Mouse (Mus musculus): ENCODE data around the gene Lbp. TPM values are rescaled to one million over a fixed set of nuclear protein-coding genes. Genes with fewer than 3 reads are reported as not detected.
A peak's percentile ranks its signal among the peaks of the same experiment; 100 is the strongest.

Gene Lbp
- 3.2 and 4.9 TPM in 2 replicates for polyA plus RNA-seq (2015; fragmentation: Nextera tagmentation; extraction: Ambion mirVana)

DNA sequence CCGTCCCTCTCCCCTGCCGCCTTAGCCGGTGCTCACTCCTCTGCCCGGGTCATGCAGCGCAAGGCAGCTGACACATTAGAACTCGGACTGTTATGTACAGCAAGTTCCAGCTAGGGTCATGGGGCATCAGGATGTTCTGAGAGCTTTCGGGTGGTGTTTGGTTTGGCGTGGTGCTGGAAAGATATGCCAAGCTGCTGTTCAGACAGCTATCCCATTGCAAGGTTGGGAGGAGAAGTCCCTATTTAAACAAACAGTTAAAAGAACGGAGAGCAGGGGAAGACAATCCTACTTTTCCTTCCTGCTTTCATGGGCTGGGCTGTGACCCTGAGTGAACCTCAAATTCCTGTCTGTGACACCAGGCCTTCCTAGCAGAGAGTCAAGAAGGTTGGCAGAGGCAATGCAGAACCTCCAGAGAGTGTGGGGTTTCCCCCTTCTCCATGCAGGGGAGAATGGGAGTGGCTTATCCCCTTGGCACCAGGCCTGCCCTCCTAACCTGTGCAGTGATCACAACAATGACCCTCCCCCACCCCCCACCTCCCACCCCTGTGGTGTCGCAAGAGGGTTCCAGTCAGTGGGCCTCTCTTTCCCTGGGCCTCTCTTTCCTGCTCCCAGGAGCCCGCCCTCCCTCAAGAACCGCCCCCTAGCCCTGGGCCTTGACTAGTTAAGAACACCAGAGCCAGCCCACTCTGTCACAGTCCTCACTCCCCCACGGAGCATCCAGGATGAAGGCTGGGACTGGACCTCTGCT lies at the start of gene Lbp:
Gene Lbp, plus strand, starts transcription at position 546 of the 748 bp plus-strand sequence.
- no peak for DNase-seq (ENCODE audit: low spot score)

DNA sequence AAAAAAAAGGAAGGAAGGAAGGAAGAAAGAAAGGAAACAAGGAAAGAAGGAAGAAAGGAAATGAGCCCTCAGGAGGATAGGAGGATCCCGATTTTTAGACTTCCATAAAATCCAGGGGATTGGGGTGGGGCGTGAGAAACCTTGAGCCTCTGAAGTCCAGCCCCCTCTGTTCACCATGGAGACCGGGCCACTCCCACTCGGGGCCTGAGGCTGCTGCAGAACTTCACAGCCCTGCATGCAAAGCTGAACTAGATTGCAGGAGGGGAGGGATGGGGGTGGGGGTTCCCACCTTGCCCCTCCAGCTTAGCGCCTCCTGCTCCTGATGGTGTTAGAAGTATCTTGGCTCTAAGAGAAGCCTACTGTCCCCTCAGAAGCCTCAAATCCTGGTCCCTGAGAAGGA lies 49.4 kb upstream of the Lbp start:
- DNase-seq (ENCODE audit: low spot score): no peak

DNA sequence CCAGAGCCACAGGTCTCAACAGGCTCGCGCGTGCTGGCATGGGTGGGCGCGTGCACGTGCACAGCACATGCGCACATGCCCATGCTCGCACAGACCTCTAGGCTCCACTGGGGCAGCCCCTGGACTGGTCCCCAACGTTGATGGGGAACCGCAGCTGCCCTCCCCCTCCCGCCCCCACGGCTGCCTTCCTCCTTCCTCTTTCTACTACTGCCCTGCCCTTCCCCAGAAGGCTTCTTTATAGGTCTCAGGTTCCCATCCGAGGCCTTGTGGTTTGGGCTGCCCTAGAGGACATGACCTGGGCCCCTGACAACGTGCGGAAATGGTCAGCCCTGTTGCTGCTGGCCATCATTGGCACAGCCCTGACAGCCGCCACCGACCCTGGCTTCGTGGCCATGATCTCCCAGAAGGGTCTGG lies 48.3 kb upstream of the Lbp start, which contains the start of gene Bpi:
Gene Bpi, plus strand, starts transcription at position 90 of the 414 bp plus-strand sequence.
- peak; percentile 13 for DNase-seq (ENCODE audit: low spot score)

DNA sequence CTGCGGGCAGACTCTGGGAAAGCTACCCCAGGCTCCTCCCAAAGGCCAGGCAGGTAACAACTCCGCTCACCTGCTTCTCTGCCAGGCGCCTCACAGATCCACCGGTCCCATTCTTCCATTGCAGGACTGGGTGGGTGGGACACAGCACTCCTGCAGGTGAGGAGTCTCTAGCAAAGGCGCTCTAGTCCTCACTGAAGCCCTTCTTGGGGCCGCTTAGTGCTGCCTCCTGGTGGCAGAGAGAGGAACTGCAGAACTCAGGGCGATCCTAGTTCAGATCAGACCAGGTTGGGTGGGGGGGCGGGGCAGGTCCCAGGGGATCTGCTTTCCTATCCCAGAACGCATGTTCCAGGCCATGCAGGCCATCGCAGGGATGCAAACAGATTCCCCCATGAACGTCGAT lies 47.5 kb upstream of the Lbp start:
- peak; percentile 81 for DNase-seq (ENCODE audit: low spot score)

DNA sequence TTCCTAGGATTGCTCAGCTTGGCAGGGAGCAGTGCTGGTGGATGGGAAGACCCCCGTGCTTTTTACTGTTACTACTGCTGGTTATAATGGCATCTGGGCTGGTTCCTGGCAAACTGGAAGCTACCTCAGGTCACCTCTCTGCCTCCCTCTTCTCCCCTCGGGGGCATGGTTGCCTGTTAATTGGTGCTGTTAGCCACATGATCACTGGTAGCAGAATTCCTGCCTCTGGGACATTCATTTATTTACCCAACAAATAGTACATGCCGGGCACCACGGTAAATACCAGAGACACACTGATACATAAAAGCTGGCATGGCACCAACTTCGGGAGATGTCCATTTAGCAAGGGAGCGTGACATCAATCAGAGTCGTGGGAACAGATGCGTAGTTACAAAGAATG lies 46.8 kb upstream of the Lbp start:
- no peak for DNase-seq (ENCODE audit: low spot score)

DNA sequence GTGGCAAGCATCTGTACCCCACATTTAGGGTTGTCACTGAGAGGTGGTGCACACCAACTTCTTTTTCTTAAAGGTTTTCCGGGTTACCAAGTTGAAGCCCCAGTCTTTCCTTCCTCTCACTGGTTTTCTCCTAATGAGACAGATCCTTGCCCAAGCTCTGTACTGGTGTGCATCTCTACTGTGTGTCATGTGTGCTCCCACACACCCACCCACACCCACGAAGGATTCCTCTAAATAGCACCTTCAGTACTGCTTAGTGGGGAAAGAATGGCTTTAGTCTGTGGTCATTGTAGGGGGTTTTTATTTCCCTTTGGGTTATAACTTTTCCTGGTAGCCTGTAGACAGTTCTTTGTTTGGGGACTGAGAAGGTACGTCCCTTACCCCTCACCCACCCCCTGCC lies 41.4 kb upstream of the Lbp start:
- DNase-seq (ENCODE audit: low spot score): no peak

DNA sequence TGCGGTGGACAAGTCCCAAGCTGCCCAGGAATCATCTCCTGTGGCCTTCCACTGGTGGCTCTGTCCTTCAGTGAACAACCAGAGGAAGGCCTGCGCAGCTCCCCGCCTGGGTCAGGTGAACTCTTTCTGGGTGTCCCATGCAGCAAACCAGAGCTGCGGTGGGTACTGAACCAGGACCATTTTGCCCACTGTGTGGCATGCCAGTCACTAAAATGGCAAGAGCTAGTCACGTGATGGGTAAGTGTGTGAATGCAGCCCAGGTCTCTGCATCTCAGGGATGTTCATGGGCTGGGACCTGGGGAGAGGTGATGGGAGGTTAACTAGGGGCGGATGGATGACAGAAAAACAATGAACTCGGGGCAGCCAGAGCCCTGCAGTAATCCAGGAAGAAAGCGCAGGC lies 36.3 kb upstream of the Lbp start:
- DNase-seq (ENCODE audit: low spot score): no peak

DNA sequence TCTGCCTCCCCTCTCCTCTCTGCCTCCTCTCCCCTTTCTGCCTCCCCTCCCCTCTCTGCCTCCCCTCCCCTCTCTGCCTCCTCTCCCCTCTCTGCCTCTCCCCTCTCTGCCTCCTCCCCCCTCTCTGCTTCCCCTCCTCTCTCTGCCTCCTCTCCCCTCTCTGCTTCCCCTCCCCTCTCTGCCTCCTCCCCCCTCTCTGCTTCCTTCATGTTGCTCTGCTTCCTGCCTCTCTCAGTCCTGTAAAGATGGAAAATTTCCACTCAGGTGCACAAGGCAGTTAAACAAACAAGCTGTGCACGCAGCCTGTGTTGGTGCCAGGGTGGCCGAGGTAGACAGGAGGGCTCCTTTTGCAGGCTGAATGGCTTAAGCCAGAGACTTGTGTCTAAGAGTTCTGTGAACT lies 32.6 kb upstream of the Lbp start:
- peak; percentile 53 for DNase-seq (ENCODE audit: low spot score)

DNA sequence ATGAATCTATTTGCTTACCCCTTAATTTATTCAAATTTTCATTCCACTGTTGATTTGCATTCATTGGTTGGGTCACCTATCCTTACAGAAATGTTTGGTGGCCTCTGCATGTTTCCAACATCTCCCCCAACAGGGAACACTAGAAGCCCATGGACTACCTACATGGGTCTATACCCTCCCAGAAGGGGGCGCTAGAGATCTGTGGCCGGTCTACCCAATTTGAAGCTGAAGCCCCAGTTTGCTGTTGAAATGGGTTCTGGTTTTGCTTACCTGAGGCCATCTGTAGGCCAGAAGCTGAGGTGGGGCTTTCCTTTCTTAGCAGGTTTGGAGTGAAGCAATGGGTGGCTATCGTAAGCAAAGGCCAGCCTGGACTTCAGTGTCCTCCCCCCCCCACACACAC lies 30.9 kb upstream of the Lbp start:
- no peak for DNase-seq (ENCODE audit: low spot score)

DNA sequence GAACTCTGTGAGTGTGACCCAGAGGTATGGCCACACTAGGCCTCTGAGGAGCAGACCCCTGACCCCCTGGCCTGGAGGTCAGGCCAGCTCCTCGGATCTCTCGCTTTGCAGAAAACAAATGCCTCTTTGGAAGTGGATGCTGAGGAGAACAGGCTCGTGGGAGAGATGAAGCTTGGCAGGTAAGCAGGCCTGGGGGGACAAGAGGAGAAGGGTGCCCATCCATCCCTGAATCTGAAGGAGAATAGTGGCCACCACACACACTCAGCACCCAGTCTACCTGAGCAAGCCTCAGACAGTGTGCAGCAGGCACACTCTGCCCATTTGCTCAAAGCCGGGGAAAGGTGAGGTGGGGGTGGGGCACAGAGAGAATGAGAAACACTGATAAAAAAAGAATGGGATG lies 30.5 kb upstream of the Lbp start:
- DNase-seq (ENCODE audit: low spot score): no peak

DNA sequence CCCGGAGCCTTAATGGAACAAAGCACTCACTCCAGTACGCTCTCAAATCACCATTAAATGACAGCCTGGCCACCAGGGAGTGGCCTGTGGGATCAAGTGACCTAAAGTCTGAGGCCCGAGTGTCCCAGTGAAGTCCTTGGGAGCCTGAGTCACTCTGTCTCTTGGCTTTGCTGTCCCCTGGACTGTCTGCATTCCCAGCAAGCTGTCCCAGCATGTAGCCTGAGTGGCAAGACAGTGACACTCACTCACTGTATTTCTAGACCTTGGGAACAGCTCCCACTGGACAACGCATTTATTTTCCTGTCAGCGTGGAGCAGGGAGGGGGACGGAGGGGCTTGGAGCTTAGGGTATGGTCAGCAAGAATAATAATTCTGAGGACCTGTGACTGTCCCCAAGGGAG lies 29.8 kb upstream of the Lbp start:
- no peak for DNase-seq (ENCODE audit: low spot score)

DNA sequence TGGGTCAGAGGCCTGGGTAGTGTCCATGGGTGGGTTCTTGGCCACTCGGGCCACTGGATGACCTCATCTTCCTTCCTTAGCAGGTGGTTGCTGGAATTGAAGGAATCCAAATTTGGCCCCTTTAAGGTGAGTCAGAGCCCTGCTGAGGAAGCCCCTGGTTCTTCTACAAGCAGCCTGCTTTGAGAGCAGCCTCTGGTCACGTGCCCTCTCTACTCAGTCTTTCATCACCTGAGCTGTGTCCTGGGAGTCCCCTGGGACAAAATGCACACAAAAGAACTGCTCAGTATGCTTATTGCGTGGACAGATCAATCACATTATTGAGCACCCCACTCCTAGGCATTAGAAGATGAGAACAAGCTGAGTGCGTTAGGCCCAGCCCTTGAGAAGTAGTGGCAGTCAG lies 29.4 kb upstream of the Lbp start:
- DNase-seq (ENCODE audit: low spot score): no peak

DNA sequence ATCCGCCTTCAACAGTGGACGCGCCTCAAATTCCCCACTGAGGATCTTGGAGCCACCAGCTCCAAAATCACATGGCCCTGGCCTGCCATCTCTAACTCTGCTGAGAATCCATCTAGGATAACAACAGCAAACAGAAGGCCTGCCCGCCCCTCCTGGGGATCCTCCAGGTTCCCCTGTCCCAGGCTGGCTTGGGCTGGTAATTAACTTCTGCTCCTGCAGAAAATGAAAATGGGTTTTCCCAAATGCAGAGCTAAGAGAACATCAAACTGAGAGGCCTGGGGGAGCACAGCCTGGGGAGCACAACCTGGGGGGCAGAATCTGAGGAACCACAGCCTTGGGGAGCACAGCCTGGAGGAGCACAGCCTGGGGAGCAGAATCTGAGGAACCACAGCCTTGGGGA lies 26.6 kb upstream of the Lbp start:
- no peak for DNase-seq (ENCODE audit: low spot score)

DNA sequence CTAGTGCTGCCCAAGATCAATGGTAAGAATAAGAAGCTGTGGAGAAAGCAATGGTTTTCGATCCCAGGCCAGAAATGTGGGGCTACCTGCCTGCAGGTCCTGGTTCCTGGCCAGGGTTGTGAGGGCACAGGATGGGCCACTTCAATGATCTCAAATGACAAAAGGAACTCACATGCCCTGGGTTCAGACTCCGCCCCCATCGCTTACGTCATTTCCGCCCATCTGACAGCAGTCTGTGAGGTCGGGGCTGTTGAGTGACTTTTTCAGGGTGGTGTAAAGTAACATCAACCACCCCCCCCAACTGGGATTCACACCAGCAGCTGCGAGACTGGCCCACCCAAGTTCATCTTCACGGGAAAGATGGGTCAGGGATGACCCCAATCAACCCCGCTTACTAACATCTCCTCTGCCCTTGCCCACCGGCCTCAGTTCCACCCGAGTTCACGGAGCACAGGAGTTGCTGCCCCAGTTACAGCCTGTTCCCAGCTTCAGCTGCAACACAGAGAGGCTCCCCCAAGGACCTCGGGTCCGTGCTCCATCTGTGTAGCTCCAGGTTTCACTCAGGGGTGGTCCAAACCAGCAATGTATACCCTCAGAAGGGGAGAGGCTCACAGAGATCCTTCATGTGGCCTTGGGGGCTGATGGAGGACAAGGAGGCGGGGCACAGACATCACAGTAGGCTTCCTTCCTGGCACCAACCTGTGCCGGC lies 24.6 kb upstream of the Lbp start:
- no peak for DNase-seq (ENCODE audit: low spot score)

DNA sequence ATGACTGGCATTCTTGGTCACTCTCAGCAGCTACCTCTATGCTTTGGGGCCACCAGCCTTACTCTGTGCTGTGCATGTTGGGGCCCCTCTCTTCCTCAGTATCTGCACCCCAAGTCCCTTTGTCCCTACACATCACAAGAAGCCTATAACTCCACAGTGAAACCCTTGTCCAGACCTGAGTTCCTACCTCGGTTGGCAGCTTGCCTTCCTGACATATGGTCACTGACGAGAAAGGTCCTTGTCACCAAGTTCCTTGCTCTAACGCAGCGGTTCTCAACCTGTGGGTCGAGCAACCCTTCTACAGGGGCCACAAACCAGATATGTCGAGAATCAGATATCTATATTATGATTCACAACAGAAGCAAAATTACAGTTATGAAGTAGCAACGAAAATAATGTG lies 23.2 kb upstream of the Lbp start:
- DNase-seq (ENCODE audit: low spot score): no peak

DNA sequence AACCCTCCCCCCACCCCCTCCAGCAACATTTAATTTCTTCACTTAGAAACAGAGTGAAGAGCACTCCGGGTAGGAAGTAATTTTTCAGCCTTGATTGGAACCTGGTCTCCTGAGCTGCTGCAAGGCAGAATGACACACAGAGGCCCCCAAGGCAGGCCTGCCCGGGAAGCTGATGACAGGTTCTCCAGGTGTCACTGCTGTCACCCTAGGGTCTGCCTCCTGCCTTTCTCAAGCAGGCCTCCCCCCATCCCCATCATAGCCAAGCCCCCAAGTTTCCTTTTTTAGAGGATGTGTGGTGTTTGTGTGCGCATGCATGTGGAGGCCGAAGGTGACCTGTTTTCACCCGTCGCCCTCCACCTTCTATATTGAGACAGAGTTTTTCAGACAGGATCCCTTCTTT lies 22.5 kb upstream of the Lbp start:
- no peak for DNase-seq (ENCODE audit: low spot score)

DNA sequence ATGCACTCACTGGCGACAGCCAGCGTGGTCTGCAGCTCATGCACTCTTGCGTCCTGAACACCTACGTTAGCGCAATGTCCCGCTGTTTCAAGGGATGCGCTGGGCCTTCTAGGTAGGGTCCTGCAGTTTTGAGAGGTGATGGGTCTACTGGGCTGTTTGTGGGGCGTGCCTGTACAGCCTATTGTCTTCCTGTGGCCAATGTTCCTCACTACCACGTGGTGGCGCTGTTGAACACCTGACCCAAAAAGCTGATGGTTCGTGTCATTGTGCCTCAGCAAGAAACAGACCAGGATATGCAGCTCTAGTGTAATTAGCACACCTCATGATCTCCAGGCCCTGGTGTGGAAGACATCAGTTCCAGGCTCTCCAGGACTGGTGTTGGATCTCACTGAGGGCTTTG lies 21.7 kb upstream of the Lbp start:
- DNase-seq (ENCODE audit: low spot score): peak; percentile 72

DNA sequence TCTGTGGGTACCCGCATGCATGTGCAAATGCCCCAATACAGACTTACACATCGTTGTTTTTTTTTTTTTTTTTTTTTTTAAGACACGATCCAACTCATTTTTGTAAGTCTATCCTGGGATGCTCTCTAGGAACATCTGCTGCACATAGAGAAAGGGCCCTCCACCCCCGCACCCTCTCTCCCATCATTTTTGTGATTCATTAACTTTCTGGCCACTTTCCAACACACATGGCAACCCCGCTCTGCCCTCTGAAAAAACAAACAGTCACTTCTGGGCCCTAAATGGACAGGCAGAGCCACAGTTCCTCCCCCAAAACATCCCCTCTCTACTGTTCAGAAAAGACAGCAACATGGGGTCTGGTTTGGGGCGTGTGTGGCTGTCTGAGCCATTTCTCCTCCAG lies 20.6 kb upstream of the Lbp start:
- no peak for DNase-seq (ENCODE audit: low spot score)

DNA sequence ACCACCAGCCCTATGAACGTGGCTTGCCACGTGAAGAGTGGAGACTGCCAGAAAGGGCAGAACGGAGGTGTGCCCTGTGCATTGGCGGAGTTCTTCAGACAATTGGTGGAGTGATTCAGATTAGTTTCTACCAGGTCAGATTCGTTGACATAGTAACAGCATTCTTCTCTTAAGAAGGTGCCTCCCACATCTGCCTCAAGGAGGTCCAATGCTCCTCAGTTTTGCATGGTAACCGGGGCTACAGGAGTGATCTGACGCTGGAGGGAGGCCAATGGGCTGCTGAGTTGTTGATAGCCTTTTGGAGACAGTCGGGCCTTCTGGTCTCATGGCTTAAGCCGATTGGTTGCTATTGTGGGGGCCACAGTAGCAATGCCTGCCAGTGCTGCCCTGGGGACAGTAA lies 10.6 kb upstream of the Lbp start:
- DNase-seq (ENCODE audit: low spot score): no peak

DNA sequence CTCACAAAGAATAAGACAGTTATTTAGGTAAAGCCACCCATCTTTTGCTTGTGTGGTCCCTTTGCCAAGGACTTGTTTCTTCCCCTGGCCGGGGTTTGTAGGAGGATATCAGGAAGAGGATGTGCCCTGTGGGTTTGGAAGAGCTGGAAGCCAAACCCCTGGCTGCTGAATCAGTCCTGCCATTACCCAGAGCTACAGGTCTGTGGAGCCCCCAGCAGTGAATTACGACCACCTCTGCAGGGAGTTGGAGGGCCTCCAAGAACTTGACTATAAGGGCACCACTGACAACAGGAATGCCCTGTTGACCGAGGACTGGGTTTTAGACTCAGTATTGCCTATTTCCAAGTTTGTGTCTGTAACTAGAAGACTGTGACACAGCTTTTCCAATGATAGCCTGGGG lies 7.1 kb upstream of the Lbp start:
- DNase-seq (ENCODE audit: low spot score): no peak

DNA sequence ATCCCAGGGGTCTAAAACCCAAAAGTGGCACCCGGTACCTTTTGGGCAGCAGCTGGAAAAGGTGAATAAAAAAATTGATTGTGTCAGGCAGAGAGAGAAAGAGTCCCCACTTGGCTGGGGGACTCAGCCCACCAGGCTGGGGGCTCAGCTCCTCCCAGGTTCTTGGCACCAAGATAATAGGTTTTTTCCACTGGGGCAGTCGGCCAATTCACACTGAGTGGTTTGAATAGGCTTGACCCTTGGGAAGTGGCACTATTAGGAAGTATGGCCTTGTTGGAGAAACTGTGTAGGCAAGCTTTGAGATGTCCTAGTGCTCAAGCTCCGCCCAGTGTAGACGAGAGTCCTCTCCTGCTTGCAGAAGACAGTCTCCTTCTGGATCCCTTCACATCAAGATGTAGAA lies 6.6 kb upstream of the Lbp start:
- DNase-seq (ENCODE audit: low spot score): no peak

DNA sequence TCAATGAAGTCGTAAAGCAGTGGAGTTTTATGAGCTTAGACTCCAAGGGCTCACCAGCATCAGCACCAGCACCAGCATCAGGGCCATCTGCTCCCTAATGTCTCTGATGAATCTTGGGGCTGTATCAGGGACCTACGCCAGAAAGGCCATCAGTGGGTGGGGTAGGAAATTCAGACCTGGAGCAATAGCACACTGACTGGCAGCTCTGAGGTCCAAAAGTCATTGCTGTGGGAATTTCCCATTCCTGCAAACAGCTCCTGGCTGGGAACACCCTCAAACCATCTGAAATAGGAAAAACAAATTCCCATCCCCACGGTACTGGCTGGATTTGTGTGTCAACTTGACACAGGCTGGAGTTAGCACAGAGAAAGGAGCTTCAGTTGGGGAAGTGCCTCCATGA lies 3.5 kb upstream of the Lbp start:
- DNase-seq (ENCODE audit: low spot score): no peak

DNA sequence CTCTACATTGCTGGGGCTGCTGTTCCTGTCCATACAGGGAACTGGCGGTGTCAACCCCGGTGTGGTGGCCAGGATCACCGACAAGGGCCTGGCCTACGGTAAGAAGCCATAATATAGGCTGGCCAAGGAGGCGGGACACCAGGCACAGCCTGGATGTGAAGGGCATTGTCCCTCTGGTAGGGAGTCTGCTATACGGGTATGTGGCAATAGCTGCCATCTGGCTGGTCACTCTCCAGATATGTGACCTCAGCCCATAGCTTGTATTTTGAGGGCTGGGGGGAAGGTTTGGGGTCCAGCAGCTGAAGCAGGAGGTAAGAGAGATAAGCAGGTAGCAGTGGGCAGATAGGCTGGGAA lies 380 bp downstream of the Lbp start:
- no peak for DNase-seq (ENCODE audit: low spot score)
